Mouse (Mus musculus): ENCODE measurements at regions not wholly inside any gene's neighbourhood (a gene's known extent, or its start where the extent isn't known, plus 50 kb on each side); places are given as distances from the start of the nearest gene placed in this dataset.

DNA sequence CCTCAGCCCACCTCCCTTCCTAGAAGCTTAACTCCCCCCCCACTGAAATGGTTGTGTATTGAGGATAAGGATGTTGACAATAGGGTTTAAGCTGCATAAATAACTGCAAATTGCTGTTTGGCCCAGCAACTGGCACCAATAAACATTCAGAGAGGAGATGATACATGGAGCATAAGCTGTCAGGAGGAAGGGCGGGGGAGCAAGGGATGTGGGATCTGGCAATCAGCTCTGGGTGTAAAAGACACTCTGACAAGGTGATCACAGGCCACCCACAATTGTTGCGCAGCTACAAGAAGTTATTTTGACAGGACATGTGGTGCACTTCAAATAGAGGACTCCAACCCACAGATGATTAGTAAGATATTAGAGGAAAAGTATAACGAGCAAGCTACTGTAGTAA is 83.8 kb upstream of the Tbc1d5 start:
- no peak for DNase-seq (ENCODE audit: low read depth, low spot score)

DNA sequence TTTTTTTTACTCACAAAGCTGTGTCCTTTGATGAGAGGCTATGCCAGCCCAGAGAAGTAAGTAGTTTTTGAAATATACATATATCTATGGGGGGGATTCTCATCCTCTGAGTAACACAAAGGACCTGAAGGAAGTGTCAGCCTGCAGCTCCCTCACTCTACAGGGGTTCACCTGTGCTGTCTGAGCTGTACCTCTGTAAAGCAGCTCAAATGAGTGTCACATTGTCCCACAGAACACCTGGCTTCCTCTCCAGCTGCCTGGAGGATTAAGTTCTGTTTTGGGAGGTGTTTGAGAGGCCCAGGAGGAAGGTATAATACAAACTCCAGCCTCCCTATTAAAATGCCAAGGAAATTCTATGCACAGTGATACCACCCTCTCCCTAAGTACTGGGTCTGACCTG is 83.3 kb upstream of the Tbc1d5 start:
- no peak for DNase-seq (ENCODE audit: low read depth, low spot score)

DNA sequence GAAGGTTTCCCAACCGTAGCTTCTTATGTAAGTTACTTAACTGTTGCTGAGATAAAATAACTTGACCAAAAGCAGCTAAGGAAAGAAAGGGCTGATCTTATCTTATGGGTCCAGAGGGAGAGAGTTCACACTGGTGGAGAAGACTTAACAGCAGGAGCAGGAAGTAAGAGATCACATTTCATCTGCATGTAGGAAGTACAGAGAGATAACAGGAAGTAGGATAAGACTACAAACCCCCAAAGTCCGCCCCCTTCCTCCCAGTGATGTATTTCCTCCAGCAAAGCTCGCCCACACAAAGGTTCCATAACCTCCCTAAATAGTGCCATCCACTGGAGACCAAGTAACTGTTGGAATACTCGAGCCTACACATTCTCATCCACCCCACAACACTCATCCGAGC is 79.2 kb upstream of the Tbc1d5 start:
- DNase-seq (ENCODE audit: low read depth, low spot score): no peak

DNA sequence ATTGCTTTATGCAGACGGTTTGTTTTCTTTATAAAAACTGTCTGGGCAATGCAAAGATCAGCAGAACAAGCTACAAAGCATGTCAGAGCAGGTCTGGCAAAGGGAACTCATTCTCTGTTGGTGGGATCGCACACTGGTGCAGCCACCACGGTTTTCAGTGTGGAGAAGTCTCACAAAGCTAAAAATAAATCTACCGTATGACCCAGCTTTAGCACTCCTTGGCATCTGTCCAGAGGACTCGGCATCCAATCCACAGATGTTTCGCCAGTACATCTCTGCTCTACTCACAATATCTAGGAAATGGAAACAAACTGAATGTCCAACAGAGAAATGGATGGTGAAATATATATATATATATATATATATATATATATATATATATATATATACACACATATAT is 69.4 kb upstream of the Tbc1d5 start:
- DNase-seq (ENCODE audit: low read depth, low spot score): no peak

DNA sequence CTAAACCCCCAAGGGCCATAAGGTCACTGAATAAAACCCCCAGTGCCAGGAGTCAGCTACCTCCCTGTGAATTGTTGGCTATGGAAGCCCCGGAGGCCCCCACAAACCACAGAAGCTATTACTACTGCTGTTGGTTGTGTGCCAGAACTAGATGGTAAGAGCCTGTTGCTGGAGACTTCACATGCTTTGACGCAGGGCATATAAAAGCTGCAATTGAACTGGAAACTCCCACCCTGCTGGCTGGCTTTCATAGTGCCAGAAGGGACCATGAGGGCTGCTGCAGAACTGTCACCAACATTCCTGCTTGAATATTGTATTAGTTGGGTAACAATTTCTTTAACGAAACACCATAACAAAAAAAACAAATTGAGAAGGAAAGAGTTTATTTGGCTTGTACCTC is 66.9 kb upstream of the Tbc1d5 start:
- no peak for DNase-seq (ENCODE audit: low read depth, low spot score)

DNA sequence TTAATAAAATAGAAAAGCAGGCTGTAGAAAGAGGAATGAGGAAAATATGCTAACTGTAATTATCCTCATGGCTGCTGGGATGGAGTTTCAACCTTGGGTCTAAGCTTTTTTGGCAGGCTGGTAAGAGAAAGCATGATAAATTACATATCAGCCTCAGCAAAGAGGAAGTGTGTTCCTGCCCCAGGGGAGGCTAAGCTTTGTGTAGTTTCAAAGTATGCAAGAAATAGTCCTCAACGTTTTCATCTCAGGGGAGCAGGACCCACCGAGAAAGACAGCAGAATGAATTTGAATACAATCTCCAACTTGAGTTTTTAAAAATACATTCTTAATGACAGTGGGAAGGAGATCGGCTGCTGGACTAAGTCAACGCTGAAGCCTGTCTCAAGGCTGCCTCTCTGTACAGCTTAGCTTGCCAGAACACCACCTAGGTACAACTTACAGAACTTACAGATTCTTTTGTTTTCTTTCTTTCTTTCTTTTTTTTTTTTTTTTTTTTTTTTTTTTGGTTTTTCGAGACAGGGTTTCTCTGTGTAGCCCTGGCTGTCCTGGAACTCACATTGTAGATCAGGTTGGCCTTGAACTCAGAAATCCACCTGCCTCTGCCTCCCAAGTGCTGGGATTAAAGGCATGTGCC is 61.3 kb upstream of the Tbc1d5 start:
- DNase-seq (ENCODE audit: low read depth, low spot score): no peak

DNA sequence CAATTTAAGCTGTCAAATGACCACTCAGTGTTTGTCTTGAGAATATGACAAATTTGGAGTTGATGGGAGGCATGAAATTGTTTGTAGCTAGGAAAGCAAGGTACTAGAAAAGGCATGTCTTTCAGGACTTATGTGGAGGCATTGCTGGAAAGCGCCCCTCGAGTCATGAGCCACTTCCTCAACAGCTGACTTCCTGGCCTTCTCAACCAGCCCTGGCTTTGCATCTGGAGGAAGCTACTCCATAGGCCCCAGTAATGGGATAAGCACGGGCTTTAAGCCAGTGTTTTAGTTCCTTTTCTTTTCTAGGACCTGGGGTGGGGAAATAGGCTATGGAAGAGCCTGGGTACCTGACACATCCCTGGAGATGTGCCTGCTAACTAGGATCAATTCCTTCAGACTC is 60.3 kb upstream of the Tbc1d5 start:
- no peak for DNase-seq (ENCODE audit: low read depth, low spot score)
